Mouse (Mus musculus): ENCODE results near the gene Cldn6.

The Cldn6 gene

DNA sequence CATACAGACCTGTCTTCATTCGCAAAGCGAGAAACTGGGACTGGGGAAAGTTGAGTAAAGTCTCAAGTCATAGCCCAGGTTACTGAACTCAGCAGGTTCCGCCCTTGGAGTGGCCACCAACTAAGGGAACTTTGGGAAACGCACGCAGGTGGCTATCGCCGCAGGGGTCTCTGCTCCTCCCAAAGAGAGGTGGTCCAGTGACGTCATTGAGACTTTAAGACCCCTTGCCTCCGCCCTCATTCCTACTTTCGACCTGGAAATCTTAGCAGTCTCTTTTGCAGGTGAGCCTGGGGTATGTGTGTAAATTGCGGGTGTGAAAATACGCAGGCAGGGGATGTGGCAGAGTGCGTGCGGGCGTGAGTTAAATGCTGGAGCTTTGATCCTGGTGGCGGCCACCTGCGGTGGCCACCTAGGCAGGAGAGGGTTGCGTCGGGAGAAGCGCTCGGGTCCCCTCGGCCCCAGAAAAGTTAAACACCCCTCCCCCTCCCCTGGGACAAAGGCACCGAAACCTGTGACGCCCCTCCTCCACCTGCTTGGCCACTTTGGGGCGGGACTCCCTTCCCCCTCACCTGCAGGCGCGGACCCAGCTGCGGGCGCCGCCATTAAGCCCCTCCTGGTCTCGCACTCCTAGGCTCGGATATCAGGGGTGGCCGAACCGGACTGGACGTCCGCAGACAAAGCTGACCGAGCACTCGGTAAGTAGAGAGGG, at the start of gene Cldn6:
Gene Cldn6 (plus strand): TSS at position 123 of the 709 bp plus-strand sequence.
- DNase-seq, result no peak

DNA sequence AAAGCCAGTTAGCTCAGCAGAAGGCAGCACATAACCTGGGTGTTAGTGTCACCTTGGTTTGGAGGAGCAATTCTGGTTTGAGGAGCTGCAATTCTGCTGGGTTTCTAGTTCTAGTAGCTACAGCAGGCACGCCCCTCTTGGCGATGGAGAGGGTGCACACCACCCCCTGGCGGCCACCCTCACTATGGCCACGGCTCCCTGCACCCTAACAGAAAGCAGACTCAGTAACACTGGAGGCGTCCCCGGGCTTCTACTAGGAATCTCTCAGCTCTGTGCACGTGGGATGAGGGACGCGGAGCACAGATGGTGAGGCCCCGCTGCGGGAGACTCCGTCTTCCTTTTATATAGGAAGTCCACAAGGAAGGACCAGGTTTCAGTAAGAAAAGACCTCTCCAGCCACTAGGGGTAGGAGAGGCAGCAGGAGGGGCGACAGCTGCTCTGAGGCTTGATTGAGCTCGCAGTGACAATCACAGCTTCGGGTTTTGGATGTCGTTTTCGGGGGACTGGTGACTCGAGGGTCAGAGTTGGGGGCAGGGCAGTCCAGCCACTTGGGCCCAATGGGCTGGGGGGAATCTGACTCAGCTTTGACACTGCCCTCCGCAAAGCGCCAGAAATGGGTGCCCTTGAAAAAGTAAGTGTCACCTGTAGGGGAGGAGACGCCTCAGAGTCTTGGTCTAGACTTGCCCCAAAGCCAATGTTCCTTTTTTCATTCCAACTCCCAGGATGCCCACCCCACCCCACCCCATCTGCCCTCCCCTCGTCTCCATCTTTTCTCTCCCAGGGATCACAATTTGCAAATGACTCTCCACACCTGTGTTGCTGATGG, 48.6 kb upstream of the Cldn6 start:
- DNase-seq, result peak; percentile 88

DNA sequence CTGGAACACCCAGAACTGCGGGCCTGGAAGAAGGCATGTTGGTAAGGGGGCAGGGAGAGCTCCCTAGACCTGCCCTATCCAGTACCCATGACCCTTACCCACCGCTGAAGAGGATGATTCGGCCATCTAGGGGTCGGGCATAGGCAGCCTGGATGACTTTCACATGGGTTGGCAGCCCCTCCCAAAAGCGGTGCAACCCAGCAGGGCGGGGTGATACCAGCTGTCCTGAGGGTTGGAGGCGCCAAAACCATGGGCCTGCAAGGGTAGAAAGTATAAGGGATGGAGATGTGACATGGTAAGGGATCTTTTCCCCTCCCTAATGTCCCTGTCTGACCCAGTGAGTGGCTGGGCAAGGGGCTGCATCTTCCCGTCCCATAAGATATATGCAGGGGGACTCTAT, 47.8 kb upstream of the Cldn6 start:
- no peak for DNase-seq

DNA sequence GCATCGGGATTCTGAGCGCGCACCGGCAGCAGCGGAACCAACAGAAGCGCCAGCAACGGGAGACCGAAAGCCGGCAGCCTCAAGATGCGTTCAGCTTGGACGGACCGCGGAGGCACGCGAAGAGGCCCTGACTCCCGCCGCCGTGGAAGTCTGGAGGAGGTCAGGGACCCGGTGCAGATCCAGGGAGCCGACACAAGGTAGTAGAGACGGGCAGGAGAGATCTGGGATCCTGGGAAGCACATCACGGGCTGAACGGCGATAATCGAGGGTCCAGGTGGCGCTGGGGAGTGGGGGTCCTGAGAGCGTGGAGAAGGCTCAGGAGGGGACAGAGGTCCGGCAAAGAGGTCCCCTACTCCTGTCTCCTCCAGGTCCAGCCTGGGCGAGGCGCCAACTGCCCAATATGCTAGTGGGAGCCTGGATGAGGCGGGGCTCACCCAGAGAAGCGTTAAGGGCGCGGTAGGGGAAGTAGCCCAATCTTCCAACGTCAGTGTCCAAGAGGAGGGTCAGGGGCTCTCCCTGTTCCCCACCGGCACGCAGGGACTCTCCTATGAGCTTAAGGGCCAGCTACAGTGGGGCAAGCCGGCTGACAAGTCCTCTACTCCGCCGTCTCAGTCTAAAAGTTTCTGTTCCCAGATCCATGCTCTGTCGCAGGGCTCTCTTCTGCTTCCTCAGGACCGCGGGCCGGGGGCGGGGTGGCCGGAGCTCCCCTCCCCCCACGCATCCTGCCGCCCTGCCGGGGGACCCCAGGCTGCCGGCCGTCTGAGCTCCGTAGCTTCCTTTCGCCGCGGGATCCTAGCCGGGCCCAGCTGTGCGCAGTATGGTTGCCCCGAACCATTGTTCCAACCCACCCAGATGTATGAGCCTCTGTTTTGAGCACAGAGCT, 34.2 kb upstream of the Cldn6 start, which contains the start of gene Mmp25:
Gene Mmp25 (minus strand): TSS at position 665 of the 883 bp plus-strand sequence.
- peak; percentile 58 for DNase-seq

DNA sequence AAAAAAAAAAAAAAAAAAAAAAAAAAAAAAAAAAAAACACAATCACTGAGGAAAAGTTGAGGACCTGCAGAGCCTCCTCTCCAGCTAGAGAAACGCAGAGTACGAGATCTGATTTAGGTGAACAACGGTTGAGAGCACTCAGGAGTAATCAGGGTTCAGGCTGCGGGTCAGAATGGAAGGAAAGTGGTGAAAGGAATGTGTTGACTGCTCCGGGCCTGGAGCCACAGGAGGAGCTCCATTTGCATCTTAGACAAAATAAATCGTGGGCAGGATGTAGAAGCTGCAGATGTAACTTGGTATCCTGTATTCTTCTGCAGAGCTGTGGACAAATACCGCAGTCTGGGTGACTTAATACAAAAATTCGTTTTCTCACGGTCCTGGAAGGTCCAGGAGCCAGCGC, 33.2 kb upstream of the Cldn6 start:
- no peak for DNase-seq

DNA sequence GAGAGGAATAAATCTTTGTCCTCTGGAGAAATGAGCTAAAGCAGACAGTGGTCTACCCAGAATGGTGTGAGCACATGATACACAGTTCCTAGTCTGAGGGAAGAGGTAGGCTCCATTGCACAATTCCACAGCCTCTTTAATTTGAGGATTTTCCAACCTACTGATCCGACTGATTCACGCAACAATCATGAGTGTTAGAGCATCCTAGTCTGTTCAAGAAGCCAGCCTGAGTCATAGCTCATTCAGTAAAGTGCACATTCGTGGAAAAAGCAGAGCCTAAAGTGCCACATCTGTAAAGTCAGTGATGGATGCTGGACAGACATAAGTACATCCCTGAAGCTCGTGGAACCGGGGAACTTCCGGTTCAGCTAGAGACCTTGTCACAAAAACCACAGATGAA, 27.7 kb upstream of the Cldn6 start:
- no peak for DNase-seq

DNA sequence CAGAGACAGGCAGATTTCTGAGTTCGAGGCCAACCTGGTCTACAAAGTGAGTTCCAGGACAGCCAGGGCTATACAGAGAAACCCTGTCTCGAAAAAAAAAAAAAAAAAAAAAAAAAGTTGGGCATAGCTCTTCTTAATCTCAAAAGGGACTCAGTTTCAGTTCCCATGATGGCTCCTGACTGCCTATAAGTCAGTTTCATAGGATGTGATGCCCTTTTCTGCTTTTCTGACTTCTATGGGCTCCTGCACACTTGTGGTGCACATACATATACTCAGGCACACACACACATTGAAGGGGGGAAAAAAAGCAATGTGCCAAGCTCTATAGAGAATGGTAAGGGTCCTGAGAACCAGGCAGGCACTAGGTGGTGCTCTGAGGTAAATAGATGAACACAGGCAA, 25.7 kb upstream of the Cldn6 start:
- DNase-seq, result no peak

DNA sequence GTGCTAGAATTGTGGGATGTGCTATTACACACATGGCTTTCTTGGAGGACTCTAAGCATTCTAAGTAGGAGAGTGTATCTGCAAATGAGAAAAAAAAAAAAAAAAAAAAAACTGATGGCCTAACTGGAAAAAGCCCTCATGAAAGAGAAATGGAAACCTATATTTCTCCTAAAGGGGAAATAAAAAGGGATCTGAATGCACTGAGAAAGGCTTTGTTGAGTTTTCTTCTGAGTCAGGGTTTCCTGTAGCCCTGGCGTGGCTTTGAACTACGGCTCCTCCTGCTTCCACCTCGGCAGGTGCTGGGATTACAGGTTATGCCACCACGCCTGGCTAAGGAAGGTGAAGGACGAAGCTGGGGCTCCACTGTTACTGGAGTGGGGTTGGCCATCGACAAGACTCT, 25.0 kb upstream of the Cldn6 start:
- DNase-seq, result no peak

DNA sequence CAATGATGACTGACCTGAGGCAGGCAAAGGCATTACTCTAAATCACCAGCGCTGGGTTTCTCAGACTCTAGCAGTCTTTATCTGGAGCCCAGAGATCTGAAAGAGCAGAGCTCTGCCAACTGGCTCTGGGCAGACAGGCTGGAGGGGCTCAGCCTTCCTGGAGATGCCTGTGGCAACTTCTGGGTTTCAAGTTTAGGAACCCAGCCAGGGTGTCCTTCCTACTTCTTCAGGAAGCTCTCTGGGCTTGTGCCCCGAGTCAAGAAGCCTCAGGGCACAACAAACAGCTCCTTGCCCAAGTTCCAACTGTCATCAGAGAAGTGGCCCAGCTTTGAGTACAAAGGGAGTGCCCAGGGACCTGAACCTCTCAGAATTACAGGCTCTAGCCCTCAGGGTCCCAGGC, 24.6 kb upstream of the Cldn6 start:
- no peak for DNase-seq

DNA sequence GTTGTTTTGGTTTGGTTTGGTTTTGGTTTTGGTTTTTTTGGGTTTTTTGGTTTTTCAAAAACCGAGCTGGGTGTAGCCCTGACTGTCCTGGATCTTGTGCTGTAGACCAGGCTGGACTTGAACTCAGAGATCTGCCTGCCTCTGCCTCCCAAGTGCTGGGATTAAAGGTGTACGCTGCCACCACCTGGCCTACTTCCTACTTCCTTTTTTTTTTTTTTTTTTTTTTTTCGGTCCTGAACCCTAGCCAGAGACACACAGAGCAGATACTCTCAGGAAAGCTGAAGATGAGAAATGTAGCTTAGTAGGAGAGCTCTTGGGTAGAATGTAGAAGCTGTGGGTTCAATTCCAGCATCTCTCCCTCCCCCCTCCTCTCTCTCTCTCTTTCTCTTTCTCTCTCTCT, 20.6 kb upstream of the Cldn6 start:
- no peak for DNase-seq

DNA sequence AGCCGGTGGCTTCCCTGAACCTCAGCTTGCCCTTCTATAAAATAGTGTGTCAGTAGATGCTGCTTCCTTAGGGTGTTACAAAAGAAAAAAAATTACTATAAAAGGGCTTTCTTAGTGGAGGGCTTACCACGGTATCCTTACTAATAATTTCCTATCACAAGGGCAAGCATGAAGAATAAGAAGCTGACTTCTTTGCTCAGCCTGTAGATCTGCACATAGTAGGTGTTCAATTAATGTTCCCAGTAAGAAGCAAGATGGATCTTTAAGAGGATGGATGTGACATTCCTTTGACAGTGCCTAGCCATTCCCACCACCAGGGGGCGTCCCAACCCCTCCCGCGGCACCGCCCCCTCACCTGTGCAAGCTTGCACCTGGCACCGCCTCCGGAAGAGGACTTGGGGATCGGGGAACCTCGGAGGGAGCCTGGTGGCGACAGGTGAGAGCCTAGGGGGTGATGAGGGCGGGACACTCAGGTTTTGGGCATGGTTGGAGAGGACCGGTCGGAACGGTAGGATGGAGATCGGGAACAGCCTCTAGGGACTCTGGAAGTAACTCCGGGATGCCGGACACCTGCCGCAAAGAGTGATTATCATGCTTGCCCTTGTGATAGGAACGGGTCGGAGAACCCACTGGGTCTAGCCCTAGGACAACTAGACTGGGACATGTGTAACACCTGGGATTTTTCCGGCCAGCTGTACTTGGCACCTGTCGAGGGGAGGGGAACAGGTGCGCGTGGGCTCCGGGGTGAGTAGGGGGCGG, 18.8 kb upstream of the Cldn6 start, which contains the start of gene Bicdl2:
Gene Bicdl2 (plus strand): TSS at position 390 of the 759 bp plus-strand sequence.
- peak; percentile 85 for DNase-seq

DNA sequence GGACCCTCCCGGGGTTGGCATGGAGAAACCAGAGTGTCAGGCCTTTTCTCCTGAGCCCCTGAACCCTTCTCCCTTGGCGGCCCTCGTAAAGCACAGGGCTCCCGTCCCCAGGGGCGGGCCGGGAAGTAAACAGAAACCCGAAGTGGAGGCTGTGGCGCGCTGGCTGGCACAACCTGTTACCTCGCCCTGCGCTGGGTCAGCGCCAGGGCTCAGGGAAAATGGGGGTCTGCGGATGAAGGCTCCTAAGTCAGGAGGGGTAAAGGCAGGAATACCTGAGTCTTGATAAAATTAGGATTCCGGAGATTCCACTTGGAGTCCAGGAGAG, 18.2 kb upstream of the Cldn6 start:
- DNase-seq, result no peak

DNA sequence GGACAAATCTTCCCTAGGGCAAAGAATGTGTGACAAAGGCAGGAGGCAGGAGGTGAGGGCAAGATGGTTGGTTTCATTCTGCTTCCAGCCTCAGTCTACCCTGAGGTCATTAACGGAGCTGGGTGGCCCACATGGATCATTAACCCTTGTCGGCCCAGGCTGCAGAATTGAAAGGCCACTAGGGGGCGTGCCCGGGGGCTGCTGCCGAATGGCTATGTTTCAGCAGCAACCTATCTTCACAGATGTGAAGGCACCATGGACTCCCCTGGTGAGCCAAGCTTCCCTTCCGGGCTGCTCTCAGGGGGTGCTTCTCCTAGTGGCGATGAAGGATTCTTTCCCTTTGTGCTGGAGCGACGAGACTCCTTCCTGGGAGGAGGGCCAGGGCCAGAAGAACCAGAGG, 17.5 kb upstream of the Cldn6 start:
- no peak for DNase-seq

DNA sequence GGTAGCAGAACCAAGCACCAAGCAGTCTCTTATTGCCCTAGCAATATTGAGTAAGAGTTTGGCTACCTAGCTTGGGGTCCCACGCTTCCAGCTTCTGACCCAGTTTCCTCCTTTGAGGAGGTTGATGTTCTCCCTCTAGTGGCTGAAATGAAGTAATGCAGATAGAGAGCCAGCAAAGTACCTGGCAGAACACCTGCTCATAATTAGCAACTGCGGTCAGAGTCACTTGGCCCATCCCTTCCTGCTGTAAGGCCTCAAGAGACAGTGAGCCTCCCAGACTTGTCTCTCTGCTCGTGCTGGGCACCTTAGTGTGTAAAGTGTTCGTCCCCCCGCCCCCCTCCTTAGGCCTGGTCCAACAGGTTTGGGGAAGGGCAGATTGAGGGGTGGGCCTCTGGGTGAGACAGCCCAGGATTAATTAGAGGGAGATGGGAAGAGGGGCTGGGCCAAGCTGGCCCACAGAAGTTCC, 14.5 kb upstream of the Cldn6 start:
- no peak for DNase-seq

DNA sequence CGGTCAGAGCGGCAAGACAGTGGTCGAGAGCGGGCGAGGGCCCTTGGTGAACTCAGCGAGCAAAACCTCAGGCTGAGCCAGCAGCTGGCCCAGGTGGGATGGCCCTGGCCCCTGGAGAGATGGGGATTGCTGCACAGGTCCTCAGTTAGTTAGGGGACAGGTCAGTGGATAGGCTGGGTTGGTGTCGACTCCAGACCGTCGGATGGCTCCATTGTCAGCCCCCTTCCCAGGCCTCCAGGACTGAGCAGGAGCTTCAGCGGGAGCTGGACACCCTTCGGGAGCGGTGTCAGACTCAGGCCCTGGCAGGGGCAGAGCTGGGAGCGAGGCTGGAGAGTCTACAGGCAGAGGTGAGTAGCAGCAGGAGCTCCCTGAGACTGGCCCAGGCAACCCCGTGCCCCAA, 13.5 kb upstream of the Cldn6 start:
- no peak for DNase-seq

DNA sequence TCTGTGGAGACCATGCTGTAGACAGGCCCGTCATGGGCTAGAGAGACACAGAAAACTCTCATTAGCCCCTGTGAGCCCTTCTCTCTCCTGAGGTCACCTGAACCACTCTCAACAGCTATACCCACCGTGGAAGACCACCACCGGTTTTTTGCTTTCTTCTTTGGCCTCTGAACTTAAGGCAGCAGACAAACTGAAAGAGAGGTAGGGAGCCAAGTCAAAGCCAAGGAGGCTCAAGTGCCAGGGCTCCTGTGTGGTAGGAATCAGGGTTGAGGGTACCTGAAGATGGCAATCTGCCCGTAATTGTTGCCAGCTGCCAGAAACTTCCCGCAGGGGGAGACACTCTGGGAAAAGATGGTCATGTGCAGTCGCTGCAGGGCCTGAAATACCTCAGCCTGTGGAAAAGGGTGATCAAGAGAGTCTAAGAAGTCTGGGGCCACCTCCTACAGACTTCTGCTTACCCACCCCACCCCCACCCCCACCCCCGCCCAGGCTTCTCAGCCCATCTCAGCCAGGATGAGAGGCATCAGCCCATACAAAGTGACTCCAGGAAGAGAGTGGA, 8.5 kb upstream of the Cldn6 start:
- no peak for DNase-seq

DNA sequence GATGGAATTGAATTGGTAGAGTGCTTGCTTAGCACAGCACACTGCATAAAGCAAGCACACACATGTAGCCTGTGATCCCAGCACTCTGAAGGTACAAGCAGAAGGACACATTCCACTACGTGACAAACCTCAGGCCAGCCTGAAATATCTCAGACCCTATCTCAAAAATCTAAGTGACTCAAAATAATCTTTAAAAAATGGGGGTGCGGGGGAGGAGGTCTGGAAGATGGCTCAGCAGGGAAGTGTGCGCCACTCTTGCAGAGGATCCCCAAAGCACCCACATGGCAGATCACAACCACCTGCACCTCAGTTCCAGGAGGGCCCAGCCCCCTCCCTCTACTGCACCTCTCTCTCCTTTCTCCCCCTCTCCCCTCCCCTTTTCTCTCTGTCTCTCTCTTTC, 7.5 kb upstream of the Cldn6 start:
- no peak for DNase-seq

DNA sequence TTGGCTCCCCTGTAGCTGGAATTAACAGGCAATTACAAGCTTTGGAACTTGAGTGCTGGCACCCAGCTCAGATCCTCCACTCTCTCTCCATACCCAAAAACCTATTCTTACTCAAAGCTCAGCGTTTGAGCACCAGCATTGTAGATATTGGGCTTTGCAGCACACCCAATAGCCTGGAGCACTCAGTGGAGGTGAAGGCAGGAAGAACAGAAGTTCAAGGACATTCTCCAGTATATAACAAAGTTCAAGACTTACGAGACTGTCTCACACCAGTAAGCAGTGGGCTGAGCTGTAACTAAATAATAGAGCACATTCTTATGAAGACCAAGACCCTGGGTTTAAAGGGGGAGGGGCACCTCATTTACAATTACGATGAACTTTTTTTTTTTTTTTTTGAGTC, 6.3 kb upstream of the Cldn6 start:
- DNase-seq, result no peak

DNA sequence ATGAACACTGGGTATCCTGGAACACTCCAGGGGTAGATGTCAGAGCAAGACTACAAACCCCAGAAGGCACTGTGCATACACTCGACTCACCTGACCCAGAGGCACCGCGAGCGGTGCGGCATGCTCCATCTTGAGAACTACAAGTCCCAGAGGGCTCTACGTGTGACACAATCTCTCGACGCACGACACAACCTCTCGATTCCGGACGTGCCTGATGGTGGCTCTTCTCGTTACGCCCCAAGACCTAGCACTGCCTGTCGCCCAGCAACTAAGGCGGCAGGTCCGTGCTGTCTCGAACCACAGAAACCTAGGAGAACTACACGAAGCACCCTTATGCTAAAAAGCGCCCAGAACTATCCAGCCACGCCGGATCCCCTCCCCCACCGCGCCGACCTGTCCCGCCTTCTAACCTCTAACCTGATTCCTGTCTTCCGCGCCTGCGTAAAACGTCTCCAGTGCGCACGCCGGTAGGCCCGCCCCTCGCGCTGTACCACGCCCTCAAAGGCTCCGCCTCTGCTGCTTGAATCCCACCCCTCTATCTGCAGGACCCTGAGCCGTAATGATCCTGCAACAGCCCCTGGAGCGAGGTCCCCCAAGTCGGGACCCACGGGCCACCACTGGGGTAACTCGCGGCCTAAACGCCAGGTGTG, 5.5 kb upstream of the Cldn6 start, which contains the start of the genes Hcfc1r1 and Thoc6:
Gene Hcfc1r1 (plus strand): TSS at position 173 of the 650 bp plus-strand sequence.
Gene Thoc6 (minus strand): TSS at position 459 of the 650 bp plus-strand sequence.
- peak; percentile 95 for DNase-seq

DNA sequence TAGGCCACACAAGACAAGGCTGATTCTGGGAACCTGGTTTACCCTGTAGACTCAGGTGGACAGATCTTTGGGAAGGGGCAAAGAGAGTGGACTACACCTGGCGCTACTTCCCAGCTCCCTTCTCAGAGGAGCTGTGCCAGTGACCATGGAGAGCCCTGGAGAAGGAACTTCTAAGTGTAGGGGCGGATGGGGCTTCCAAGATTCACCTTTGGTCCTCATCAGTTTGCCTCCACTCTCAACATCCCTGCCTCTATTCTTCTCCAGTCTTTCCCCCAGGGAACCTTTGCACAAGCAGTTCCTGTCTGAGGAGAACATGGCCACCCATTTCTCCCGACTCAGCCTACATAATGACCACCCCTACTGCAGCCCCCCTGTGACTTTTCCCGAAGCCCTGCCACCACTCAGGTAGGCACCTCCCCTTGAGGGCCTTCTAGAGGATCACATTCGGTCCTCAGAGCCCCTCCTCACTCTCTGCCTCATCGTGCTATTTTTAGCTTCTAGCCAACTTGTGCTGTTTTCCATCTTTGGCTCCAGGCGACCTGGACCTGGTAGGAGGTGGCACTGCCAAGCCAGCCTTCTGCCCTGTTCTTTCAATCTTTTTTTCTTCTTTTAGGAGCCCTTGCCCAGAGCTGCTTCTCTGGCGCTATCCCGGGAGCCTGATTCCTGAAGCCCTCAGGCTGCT, 4.6 kb upstream of the Cldn6 start:
- DNase-seq, result no peak

DNA sequence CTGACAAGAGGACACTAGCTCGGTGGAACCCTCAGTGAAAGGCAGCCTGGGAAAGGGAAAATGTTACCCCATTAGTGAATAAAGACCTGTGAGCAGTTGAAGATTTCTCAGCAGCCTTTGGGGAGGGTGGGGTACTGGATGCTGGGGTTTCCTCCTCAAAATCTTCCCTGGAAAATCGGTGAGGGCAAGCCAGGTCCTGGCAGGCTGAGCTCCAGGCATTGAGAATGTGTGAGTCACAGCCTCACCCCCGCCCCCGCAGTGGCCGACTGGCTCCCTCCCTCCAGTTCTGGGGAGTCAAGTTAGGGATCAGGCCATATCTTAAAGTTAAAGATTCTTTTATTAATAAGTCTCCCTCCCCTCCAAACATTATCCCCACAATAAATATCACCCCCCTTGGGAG, 3.9 kb upstream of the Cldn6 start:
- peak; percentile 66 for DNase-seq

Data from kidney, postnatal 10 days (tissue).